In the genomic region with DNA sequence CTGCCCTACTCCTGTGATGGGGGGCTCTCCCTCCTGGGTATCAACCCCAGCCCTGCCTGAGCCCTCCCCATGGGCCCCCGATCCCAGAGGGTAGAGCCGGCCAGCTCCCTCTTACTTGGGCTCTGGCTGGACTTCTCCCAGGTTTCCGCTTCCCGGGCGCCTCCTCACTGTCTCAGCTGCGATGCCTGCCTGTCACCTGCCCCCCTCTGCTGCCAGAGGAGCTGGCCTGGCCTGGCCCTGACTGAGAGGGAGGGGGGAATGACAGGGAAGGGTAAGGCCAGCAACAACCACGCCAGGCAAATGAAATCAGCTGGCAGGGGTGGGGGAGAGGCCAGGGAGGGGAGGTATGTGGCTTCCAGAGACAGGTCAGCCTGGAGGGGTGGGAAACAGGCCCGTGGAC, we compare ENCODE assay signal across 11 mouse cellular contexts. TPM values are rescaled to one million over a fixed set of nuclear protein-coding genes. Genes with fewer than 3 reads are reported as not detected.
A peak's percentile ranks its signal among the peaks of the same experiment; 100 is the strongest.
DNase-seq lines count a peak whose midpoint lies in the region; ATAC-seq lines count a peak whose summit lies in the region.
"Had no signal": no experiment of that assay in that cellular context is flagged by ENCODE, and none has a peak within 500 bp of the region (broad histone marks: within the 10 kb centered on the region; RNA-seq: fewer than 3 reads in every experiment).

No protein-coding gene starts in this region.

- H3K27ac ChIP-seq in forebrain, embryonic 12.5 days: peak overlapping the region; percentile 56; the same call in 1 of the 2 replicates
- peak overlapping the region; percentile 64 for H3K27ac ChIP-seq in hindbrain, embryonic 10.5 days
- H3K27ac ChIP-seq in midbrain, embryonic 16.5 days (ENCODE audit: low read length): no peak overlapping the region

- H3K4me2 ChIP-seq in forebrain, embryonic 12.5 days: peak overlapping the region; percentile 8; the same call in 1 of the 2 replicates
- H3K4me2 ChIP-seq in midbrain, embryonic 16.5 days (ENCODE audit: low read length): no peak overlapping the region

- 7% methylated on average over 8 of the region's 8 CpGs for WGBS in forebrain, embryonic 12.5 days
- WGBS in hindbrain, embryonic 10.5 days: 15% methylated on average over 8 of the region's 8 CpGs
- WGBS in midbrain, embryonic 16.5 days: 6% methylated on average over 8 of the region's 8 CpGs

- peak; percentile 97 for DNase-seq in heart, adult 11 months
- DNase-seq in heart, adult 8-10 months (ENCODE audit: low spot score): no peak
- no peak for DNase-seq in hindbrain, embryonic 10.5 days (ENCODE audit: low spot score)
- no peak for DNase-seq in thymus, postnatal 10 days (ENCODE audit: low spot score in 2 of 2)
- DNase-seq in B cell, adult 2 months: no peak
- no peak for DNase-seq in testis, postnatal 14 days (ENCODE audit: low spot score)
- DNase-seq: kidney, postnatal 14 days; thymus, adult 18-20 months had no signal

- H3K9me3 ChIP-seq in forebrain, embryonic 12.5 days: no peaks in the 10 kb centered on the region; the same call in 1 of the 2 replicates
- no peaks in the 10 kb centered on the region for H3K9me3 ChIP-seq in hindbrain, embryonic 10.5 days
- no peaks in the 10 kb centered on the region for H3K9me3 ChIP-seq in midbrain, embryonic 16.5 days (replicated peaks; ENCODE audit: control insufficient read depth, low read length, poor library complexity, severe bottlenecking)

- no peak overlapping the region for H3K4me3 ChIP-seq in forebrain, embryonic 12.5 days (replicated peaks)
- H3K4me3 ChIP-seq in hindbrain, embryonic 10.5 days: peak overlapping the region; percentile 23; the same call in 1 of the 2 replicates
- H3K4me3 ChIP-seq in midbrain, embryonic 16.5 days (ENCODE audit: low read depth, low read length): no peak overlapping the region

- H3K36me3 ChIP-seq in forebrain, embryonic 12.5 days (replicated peaks): peaks cover 14% of the 10 kb centered on the region
- H3K36me3 ChIP-seq in hindbrain, embryonic 10.5 days: peaks cover 22% of the 10 kb centered on the region
- H3K36me3 ChIP-seq in midbrain, embryonic 16.5 days (ENCODE audit: control insufficient read depth, insufficient read depth, low read length): peaks cover 6% of the 10 kb centered on the region

- peaks cover 19% of the 10 kb centered on the region for H3K4me1 ChIP-seq in forebrain, embryonic 12.5 days
- H3K4me1 ChIP-seq in hindbrain, embryonic 10.5 days (replicated peaks): peaks cover 40% of the 10 kb centered on the region
- no peaks in the 10 kb centered on the region for H3K4me1 ChIP-seq in midbrain, embryonic 16.5 days (ENCODE audit: control insufficient read depth, insufficient read depth, low read length)

- H3K9ac ChIP-seq in forebrain, embryonic 12.5 days: peak overlapping the region; percentile 42; the same call in 1 of the 2 replicates
- no peak overlapping the region; the same call in 1 of the 2 replicates for H3K9ac ChIP-seq in midbrain, embryonic 16.5 days (ENCODE audit: low read depth, low read length)

- H3K27me3 ChIP-seq in forebrain, embryonic 12.5 days: no peaks in the 10 kb centered on the region
- H3K27me3 ChIP-seq in hindbrain, embryonic 10.5 days (ENCODE audit: insufficient read depth, poor library complexity, severe bottlenecking): 0 out of 2 replicates have a peak, but pooled peaks cover 11% of the 10 kb centered on the region
- H3K27me3 ChIP-seq in midbrain, embryonic 16.5 days (ENCODE audit: control insufficient read depth, insufficient read depth, low read depth, low read length): no peaks in the 10 kb centered on the region

- peak; percentile 36 for ATAC-seq in forebrain, embryonic 12.5 days (ENCODE audit: low FRiP score)
- ATAC-seq in midbrain, embryonic 16.5 days: peak; percentile 16

RNA-seq across cellular contexts. Expression of a gene that starts 0.3 kb away (rescaled TPM):
- 10 to 100 TPM; 11.6 to 18.4 (median 16.7) TPM for total RNA-seq in heart, adult 8-10 months (2022)
- 0.67 and 1.1 TPM in 2 replicates for polyA plus RNA-seq in forebrain, embryonic 12.5 days (2016; fragmentation: Nextera tagmentation; extraction: Ambion mirVana)
- polyA plus RNA-seq in hindbrain, embryonic 10.5 days (2016; fragmentation: Nextera tagmentation; extraction: Ambion mirVana): 0.44 and 0.76 TPM in 2 replicates
- 2.3 and 2.4 TPM in 2 replicates for polyA plus RNA-seq in midbrain, embryonic 16.5 days (2015; fragmentation: Nextera tagmentation; extraction: Ambion mirVana)
- total RNA-seq: megakaryocyte-erythroid progenitor cell, adult 5-6 weeks had no signal

RNA-seq across cellular contexts. Expression of a gene that starts 10.5 kb away (rescaled TPM):
- total RNA-seq in heart, adult 8-10 months (2022): 1 to 10 TPM in 1 of 4 experiments, under 1 TPM in 3; 0.14 to 1.4 (median 0.40) TPM
- polyA plus RNA-seq in forebrain, embryonic 12.5 days (2016; fragmentation: Nextera tagmentation; extraction: Ambion mirVana): 233 and 244 TPM in 2 replicates
- 232 and 255 TPM in 2 replicates for polyA plus RNA-seq in hindbrain, embryonic 10.5 days (2016; fragmentation: Nextera tagmentation; extraction: Ambion mirVana)
- 18.2 and 19.5 TPM in 2 replicates for polyA plus RNA-seq in midbrain, embryonic 16.5 days (2015; fragmentation: Nextera tagmentation; extraction: Ambion mirVana)

RNA-seq across cellular contexts. Expression of a gene that starts 10.5 kb away (rescaled TPM):
- 10 to 100 TPM; 72.5 to 79.7 (median 75.8) TPM for total RNA-seq in heart, adult 8-10 months (2022)
- polyA plus RNA-seq in forebrain, embryonic 12.5 days (2016; fragmentation: Nextera tagmentation; extraction: Ambion mirVana): 199 and 221 TPM in 2 replicates
- polyA plus RNA-seq in hindbrain, embryonic 10.5 days (2016; fragmentation: Nextera tagmentation; extraction: Ambion mirVana): 206 and 211 TPM in 2 replicates
- polyA plus RNA-seq in midbrain, embryonic 16.5 days (2015; fragmentation: Nextera tagmentation; extraction: Ambion mirVana): 220 and 223 TPM in 2 replicates

RNA-seq across cellular contexts. Expression of a gene that starts 17.7 kb away (rescaled TPM):
- 1 to 10 TPM; 8.0 to 9.7 (median 9.4) TPM for total RNA-seq in heart, adult 8-10 months (2022)
- polyA plus RNA-seq in forebrain, embryonic 12.5 days (2016; fragmentation: Nextera tagmentation; extraction: Ambion mirVana): 15.0 and 19.8 TPM in 2 replicates
- polyA plus RNA-seq in hindbrain, embryonic 10.5 days (2016; fragmentation: Nextera tagmentation; extraction: Ambion mirVana): 12.6 and 13.4 TPM in 2 replicates
- 13.4 and 15.4 TPM in 2 replicates for polyA plus RNA-seq in midbrain, embryonic 16.5 days (2015; fragmentation: Nextera tagmentation; extraction: Ambion mirVana)

RNA-seq across cellular contexts. Expression of a gene that starts 24.0 kb away (rescaled TPM):
- 1 to 10 TPM in 1 of 4 experiments, under 1 TPM in 3; 0.31 to 1.6 (median 0.74) TPM for total RNA-seq in heart, adult 8-10 months (2022)
- 9.9 and 10.2 TPM in 2 replicates for polyA plus RNA-seq in forebrain, embryonic 12.5 days (2016; fragmentation: Nextera tagmentation; extraction: Ambion mirVana)
- 2.3 and 5.0 TPM in 2 replicates for polyA plus RNA-seq in hindbrain, embryonic 10.5 days (2016; fragmentation: Nextera tagmentation; extraction: Ambion mirVana)
- 36.6 and 40.0 TPM in 2 replicates for polyA plus RNA-seq in midbrain, embryonic 16.5 days (2015; fragmentation: Nextera tagmentation; extraction: Ambion mirVana)
- total RNA-seq: megakaryocyte-erythroid progenitor cell, adult 5-6 weeks had no signal

Comparison
In these comparisons a context has a peak if more than half of its experiments do, and no peak if none do; other contexts are left out.
1. RNA of a gene that starts 10.5 kb away (polyA plus RNA-seq): 233 to 244 TPM in forebrain, embryonic 12.5 days and 232 to 255 TPM in hindbrain, embryonic 10.5 days; 18.2 to 19.5 TPM in midbrain, embryonic 16.5 days; every median in the first group is over 10 times any median in the second.